Mouse (Mus musculus): ENCODE data around the gene Dapk3.
A peak's percentile ranks its signal among the peaks of the same experiment; 100 is the strongest.
"Not testable (repeated sequence)": the region's sequence is repeated elsewhere in the genome, so short reads cannot be mapped to it uniquely, and the experiment has no call there.

The Dapk3 gene

GRCm38 (mm10) chr10:81179451-81180342 lies 3.1 kb upstream of the Dapk3 start:
- no peak for DNase-seq

- DNase-seq, result no peak
These were observed 1.9 kb upstream of the Dapk3 start for GRCm38 (mm10) chr10:81180946-81181345.

- DNase-seq, result not testable (repeated sequence)
These were observed 945 bp upstream of the Dapk3 start for GRCm38 (mm10) chr10:81181860-81182259.

GRCm38 (mm10) chr10:81183805-81184204 lies 1.0 kb downstream of the Dapk3 start, which contains the start of gene 4930442H23Rik:
Gene 4930442H23Rik (minus strand): TSS chr10:81183849.
- DNase-seq, result no peak

- no peak for DNase-seq
These were observed 2.0 kb downstream of the Dapk3 start for GRCm38 (mm10) chr10:81184765-81185164.

GRCm38 (mm10) chr10:81187161-81187560 lies 4.4 kb downstream of the Dapk3 start:
- no peak for DNase-seq

- no peak for DNase-seq
These were observed 7.0 kb downstream of the Dapk3 start for GRCm38 (mm10) chr10:81189821-81190220.

- DNase-seq, result no peak
These were observed 7.6 kb downstream of the Dapk3 start for GRCm38 (mm10) chr10:81190236-81190911.

GRCm38 (mm10) chr10:81190912-81191321 lies 8.1 kb downstream of the Dapk3 start:
- no peak for DNase-seq

GRCm38 (mm10) chr10:81191342-81191982 lies 8.7 kb downstream of the Dapk3 start:
- no peak for DNase-seq

GRCm38 (mm10) chr10:81192270-81192967 lies 9.6 kb downstream of the Dapk3 start:
- DNase-seq, result peak; percentile 90

- DNase-seq, result peak; percentile 49
These were observed 10.2 kb downstream of the Dapk3 start for GRCm38 (mm10) chr10:81192968-81193501.

- DNase-seq, result no peak
These were observed 11.4 kb downstream of the Dapk3 start for GRCm38 (mm10) chr10:81193991-81194774.

- no peak for DNase-seq
These were observed 12.5 kb downstream of the Dapk3 start for GRCm38 (mm10) chr10:81195300-81195699.

GRCm38 (mm10) chr10:81196470-81197065 lies 13.8 kb downstream of the Dapk3 start:
- no peak for DNase-seq

- DNase-seq, result no peak
These were observed 14.5 kb downstream of the Dapk3 start for GRCm38 (mm10) chr10:81197305-81197704.

GRCm38 (mm10) chr10:81198230-81198629 lies 15.4 kb downstream of the Dapk3 start:
- DNase-seq, result peak; percentile 79

- DNase-seq, result no peak
These were observed 16.2 kb downstream of the Dapk3 start for GRCm38 (mm10) chr10:81198990-81199389.

- no peak for DNase-seq
These were observed 17.3 kb downstream of the Dapk3 start for GRCm38 (mm10) chr10:81200141-81200540.

GRCm38 (mm10) chr10:81200605-81201287 lies 17.9 kb downstream of the Dapk3 start:
- no peak for DNase-seq
